20 mouse cellular contexts compared by ENCODE assay signal in genomic region chr9:65742777-65743176, GRCm38 (mm10).
DNase-seq lines count a peak whose midpoint lies in the region; ATAC-seq lines count a peak whose summit lies in the region.
"Had no signal": no experiment of that assay in that cellular context is flagged by ENCODE, and none has a peak within 500 bp of the region (broad histone marks: within the 10 kb centered on the region; RNA-seq: fewer than 3 reads in every experiment).

No protein-coding gene starts in this region.

- no peak for DNase-seq in hindbrain, embryonic 14.5 days (ENCODE audit: low spot score)
- no peak for DNase-seq in midbrain, embryonic 11.5 days (ENCODE audit: low spot score, missing footprints)
- DNase-seq in lung, postnatal 25 days (ENCODE audit: low spot score): no peak
- DNase-seq: adrenal gland, adult 8-10 months; adrenal gland, postnatal 36 days; B cell, adult 2 months; cerebellum, adult 11 months; cerebellum, adult 9-10 months; cerebellum, postnatal 25 days; forebrain, postnatal 0 days; gastrocnemius, postnatal 14 days; heart, postnatal 36 days had no signal

- 0 out of 2 replicates have a peak overlapping the region, but pooled peaks have one; percentile 21 for H3K27ac ChIP-seq in forebrain, embryonic 13.5 days
- H3K27ac ChIP-seq in forebrain, embryonic 16.5 days (ENCODE audit: low read length): no peak overlapping the region
- H3K27ac ChIP-seq in hindbrain, embryonic 14.5 days: peak overlapping the region; percentile 90
- H3K27ac ChIP-seq in hindbrain, embryonic 16.5 days (ENCODE audit: low read depth, low read length): no peak overlapping the region; the same call in 1 of the 2 replicates
- H3K27ac ChIP-seq in midbrain, embryonic 15.5 days: peak overlapping the region; percentile 82; the same call in 1 of the 2 replicates
- H3K27ac ChIP-seq in midbrain, embryonic 11.5 days (ENCODE audit: low read depth, low read length): no peak overlapping the region
- H3K27ac ChIP-seq: embryonic facial prominence, embryonic 12.5 days had no signal

- no peak overlapping the region for H3K4me2 ChIP-seq in forebrain, embryonic 13.5 days
- H3K4me2 ChIP-seq in forebrain, embryonic 16.5 days (ENCODE audit: low read length): no peak overlapping the region
- no peak overlapping the region for H3K4me2 ChIP-seq in hindbrain, embryonic 14.5 days (replicated peaks)
- no peak overlapping the region for H3K4me2 ChIP-seq in hindbrain, embryonic 16.5 days (ENCODE audit: low read length)
- no peak overlapping the region for H3K4me2 ChIP-seq in midbrain, embryonic 15.5 days
- no peak overlapping the region for H3K4me2 ChIP-seq in midbrain, embryonic 11.5 days
- H3K4me2 ChIP-seq: embryonic facial prominence, embryonic 12.5 days; heart, embryonic 13.5 days had no signal

- 91% methylated on average over 3 of the region's 3 CpGs for WGBS in forebrain, embryonic 13.5 days
- WGBS in forebrain, embryonic 16.5 days: 85% methylated on average over 3 of the region's 3 CpGs
- 91% methylated on average over 3 of the region's 3 CpGs for WGBS in hindbrain, embryonic 14.5 days
- WGBS in hindbrain, embryonic 16.5 days: 85% methylated on average over 3 of the region's 3 CpGs
- WGBS in midbrain, embryonic 15.5 days: 85% methylated on average over 3 of the region's 3 CpGs
- WGBS in midbrain, embryonic 11.5 days: 94% methylated on average over 3 of the region's 3 CpGs

- H3K9ac ChIP-seq in forebrain, embryonic 13.5 days: no peak overlapping the region
- H3K9ac ChIP-seq in forebrain, embryonic 16.5 days (replicated peaks; ENCODE audit: low read depth, low read length): no peak overlapping the region
- no peak overlapping the region for H3K9ac ChIP-seq in hindbrain, embryonic 14.5 days
- H3K9ac ChIP-seq in hindbrain, embryonic 16.5 days (ENCODE audit: low read depth, low read length): no peak overlapping the region
- H3K9ac ChIP-seq in midbrain, embryonic 15.5 days: no peak overlapping the region
- no peak overlapping the region for H3K9ac ChIP-seq in midbrain, embryonic 11.5 days (ENCODE audit: low read length)
- H3K9ac ChIP-seq: embryonic facial prominence, embryonic 12.5 days; forebrain, postnatal 0 days; heart, embryonic 13.5 days had no signal

- no peak for ATAC-seq in forebrain, embryonic 13.5 days
- no peak for ATAC-seq in forebrain, embryonic 16.5 days
- no peak for ATAC-seq in hindbrain, embryonic 14.5 days (ENCODE audit: low FRiP score)
- no peak for ATAC-seq in hindbrain, embryonic 16.5 days
- no peak for ATAC-seq in midbrain, embryonic 15.5 days (replicated peaks)
- no peak for ATAC-seq in midbrain, embryonic 11.5 days (ENCODE audit: low FRiP score)
- ATAC-seq: CD4-positive, CD25-positive, alpha-beta regulatory T cell, adult 4 months; forebrain, postnatal 0 days had no signal

- H3K4me3 ChIP-seq in forebrain, embryonic 13.5 days: no peak overlapping the region
- no peak overlapping the region for H3K4me3 ChIP-seq in forebrain, embryonic 16.5 days (replicated peaks; ENCODE audit: low read length)
- no peak overlapping the region for H3K4me3 ChIP-seq in hindbrain, embryonic 14.5 days (replicated peaks; ENCODE audit: low read length)
- H3K4me3 ChIP-seq in hindbrain, embryonic 16.5 days (ENCODE audit: low read length): no peak overlapping the region
- no peak overlapping the region for H3K4me3 ChIP-seq in midbrain, embryonic 15.5 days
- H3K4me3 ChIP-seq in midbrain, embryonic 11.5 days (ENCODE audit: low read depth, low read length): no peak overlapping the region
- H3K4me3 ChIP-seq: embryonic facial prominence, embryonic 12.5 days; heart, embryonic 13.5 days had no signal

- H3K9me3 ChIP-seq in forebrain, embryonic 13.5 days (replicated peaks): no peaks in the 10 kb centered on the region
- no peaks in the 10 kb centered on the region for H3K9me3 ChIP-seq in forebrain, embryonic 16.5 days (ENCODE audit: control insufficient read depth, low read length)
- H3K9me3 ChIP-seq in hindbrain, embryonic 14.5 days (ENCODE audit: control insufficient read depth, low read length): no peaks in the 10 kb centered on the region
- no peaks in the 10 kb centered on the region for H3K9me3 ChIP-seq in hindbrain, embryonic 16.5 days (ENCODE audit: control insufficient read depth, low read length)
- H3K9me3 ChIP-seq in midbrain, embryonic 15.5 days: no peaks in the 10 kb centered on the region
- no peaks in the 10 kb centered on the region for H3K9me3 ChIP-seq in midbrain, embryonic 11.5 days (ENCODE audit: control insufficient read depth, low read length)
- H3K9me3 ChIP-seq: embryonic facial prominence, embryonic 12.5 days; G1E; heart, embryonic 13.5 days had no signal

- H3K4me1 ChIP-seq in forebrain, embryonic 13.5 days: peaks cover 43% of the 10 kb centered on the region
- peaks cover 36% of the 10 kb centered on the region for H3K4me1 ChIP-seq in forebrain, embryonic 16.5 days (replicated peaks; ENCODE audit: control insufficient read depth, insufficient read depth, low read length)
- peaks cover 38% of the 10 kb centered on the region for H3K4me1 ChIP-seq in hindbrain, embryonic 14.5 days (replicated peaks; ENCODE audit: control insufficient read depth, insufficient read depth, low read length)
- H3K4me1 ChIP-seq in hindbrain, embryonic 16.5 days (ENCODE audit: control insufficient read depth, insufficient read depth, low read depth, low read length): peaks cover 33% of the 10 kb centered on the region
- H3K4me1 ChIP-seq in midbrain, embryonic 15.5 days: peaks cover 38% of the 10 kb centered on the region
- H3K4me1 ChIP-seq in midbrain, embryonic 11.5 days (ENCODE audit: control insufficient read depth, insufficient read depth, low read length): peaks cover 30% of the 10 kb centered on the region

- no peaks in the 10 kb centered on the region for H3K27me3 ChIP-seq in forebrain, embryonic 13.5 days
- H3K27me3 ChIP-seq in forebrain, embryonic 16.5 days (replicated peaks; ENCODE audit: control insufficient read depth, insufficient read depth, low read length): no peaks in the 10 kb centered on the region
- no peaks in the 10 kb centered on the region for H3K27me3 ChIP-seq in hindbrain, embryonic 14.5 days (ENCODE audit: control insufficient read depth, insufficient read depth, low read length)
- no peaks in the 10 kb centered on the region for H3K27me3 ChIP-seq in hindbrain, embryonic 16.5 days (replicated peaks; ENCODE audit: control insufficient read depth, insufficient read depth, low read length)
- H3K27me3 ChIP-seq in midbrain, embryonic 15.5 days (replicated peaks): no peaks in the 10 kb centered on the region
- H3K27me3 ChIP-seq in midbrain, embryonic 11.5 days (ENCODE audit: control insufficient read depth, insufficient read depth, low read length): no peaks in the 10 kb centered on the region; the same call in 1 of the 2 replicates
- H3K27me3 ChIP-seq: embryonic facial prominence, embryonic 12.5 days; heart, embryonic 13.5 days had no signal

- peaks cover 5% of the 10 kb centered on the region for H3K36me3 ChIP-seq in forebrain, embryonic 13.5 days (ENCODE audit: poor library complexity, severe bottlenecking)
- H3K36me3 ChIP-seq in forebrain, embryonic 16.5 days (ENCODE audit: control insufficient read depth, insufficient read depth): no peaks in the 10 kb centered on the region
- no peaks in the 10 kb centered on the region; the same call in 1 of the 2 replicates for H3K36me3 ChIP-seq in hindbrain, embryonic 14.5 days (replicated peaks; ENCODE audit: control insufficient read depth, insufficient read depth)
- no peaks in the 10 kb centered on the region for H3K36me3 ChIP-seq in hindbrain, embryonic 16.5 days (ENCODE audit: control insufficient read depth, insufficient read depth, low read length)
- H3K36me3 ChIP-seq in midbrain, embryonic 15.5 days (replicated peaks): no peaks in the 10 kb centered on the region
- H3K36me3 ChIP-seq in midbrain, embryonic 11.5 days (ENCODE audit: control insufficient read depth, insufficient read depth, low read length): no peaks in the 10 kb centered on the region
- H3K36me3 ChIP-seq: embryonic facial prominence, embryonic 12.5 days had no signal

Comparison
In these comparisons a context has a peak if more than half of its experiments do, and no peak if none do; other contexts are left out.
1. H3K27ac ChIP-seq: peak in forebrain, embryonic 13.5 days (single experiment), hindbrain, embryonic 14.5 days (single experiment) and midbrain, embryonic 15.5 days (single experiment); none in forebrain, embryonic 16.5 days (single experiment), hindbrain, embryonic 16.5 days (single experiment) and midbrain, embryonic 11.5 days (single experiment).